Mouse (Mus musculus) liver, embryonic 14.5 days (tissue): ENCODE measurements around the gene B430306N03Rik.

Experiments used
- CTCF ChIP-seq: IDR thresholded peaks from 2 replicates; pipeline ENCODE4 v1.5.1; 2016; ENCODE audit warnings: antibody characterized with exemption, low read depth, control low read depth
- EP300 ChIP-seq: IDR thresholded peaks from 2 replicates; pipeline ENCODE4 v1.6.1; 2016; ENCODE audit warnings: antibody characterized with exemption, low read depth

DNA sequence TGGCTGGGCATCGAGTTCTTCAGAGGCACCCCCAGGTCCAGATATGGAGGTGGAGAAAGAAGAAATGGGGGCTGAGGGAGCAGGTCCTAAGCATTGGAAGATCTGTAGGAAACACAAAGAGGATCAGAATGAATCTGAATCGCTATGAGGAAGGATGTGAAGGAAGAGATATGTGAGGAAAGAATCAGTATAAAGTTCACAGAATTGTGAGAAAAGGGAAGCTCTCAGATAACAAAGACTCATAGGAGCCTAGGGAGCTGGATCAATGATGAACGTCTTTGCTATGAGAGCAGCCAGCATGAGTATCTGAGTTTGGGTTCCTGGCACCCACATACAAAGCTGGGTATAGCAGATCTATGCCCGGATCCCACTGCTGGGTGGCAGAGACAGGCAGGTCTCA is 46.1 kb upstream of the B430306N03Rik start:
- TF ChIP-seq CTCF (no peak), EP300 (no peak)
